Mouse (Mus musculus): Measurements from ENCODE around the gene Wee2.

- TF ChIP-seq POLR2A (IDR thresholded peaks at IDR 0.05; ENCODE audit: low read depth, low read length) (no peak), CTCF (IDR thresholded peaks at IDR 0.05; ENCODE audit: extremely low read depth, insufficient read length, insufficient replicate concordance, low read depth, low read length) (no peak)
Measured at GRCm38 (mm10) chr6:40430251-40430650, 8.6 kb upstream of the Wee2 start.
